Mouse (Mus musculus): ENCODE data around the gene Hk3.

DNA sequence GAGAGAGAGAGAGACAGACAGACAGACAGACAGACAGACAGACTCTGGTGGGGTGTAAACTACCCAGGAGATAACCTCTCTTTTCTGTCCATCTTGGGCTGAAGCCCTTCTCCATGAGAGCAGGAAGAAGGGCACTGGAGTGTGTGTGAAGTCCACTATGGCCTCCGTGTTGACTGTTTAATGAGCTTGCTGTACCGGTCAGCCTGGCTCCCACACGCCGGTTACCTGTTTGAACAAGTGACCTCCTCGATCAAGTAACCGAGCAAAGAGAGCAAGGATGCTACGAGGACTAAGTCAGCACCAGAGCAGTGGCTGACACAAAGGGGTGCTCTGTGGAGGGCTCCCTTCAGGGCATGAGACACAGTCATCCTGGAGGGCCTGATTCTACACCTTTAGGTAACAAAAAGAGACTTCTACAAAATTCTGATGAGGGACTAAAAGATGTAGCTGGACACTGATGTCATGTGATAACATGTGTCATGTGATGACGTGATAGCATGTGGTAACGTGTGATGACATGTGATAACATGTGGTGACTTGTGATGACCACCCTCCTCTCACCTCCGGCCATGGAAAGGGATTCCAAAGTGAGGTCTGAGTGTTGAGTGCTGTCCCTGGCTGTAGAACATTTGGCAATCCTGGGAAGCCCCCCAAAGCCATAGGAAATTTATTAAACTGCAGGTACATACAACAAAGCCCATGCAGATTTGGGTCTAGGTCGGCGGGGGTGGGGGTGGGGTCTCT, 3.9 kb downstream of the Hk3 start:
- no peak for TF ChIP-seq USF1 (IDR thresholded peaks at IDR 0.05; ENCODE audit: low read depth)
- TF ChIP-seq POLR2AphosphoS2 (IDR thresholded peaks at IDR 0.05; ENCODE audit: insufficient read length, low read depth): no peak
